Mouse (Mus musculus) frontal cortex, postnatal 14 days (tissue): ENCODE results near the gene Tet2.
"Not testable (repeated sequence)": the region's sequence is repeated elsewhere in the genome, so short reads cannot be mapped to it uniquely, and the experiment has no call there.

Experiments
- DNase-seq, 2 experiments: peaks; one replicate each; pipeline ENCODE4 v3.0.0; 2022; ENCODE audit warnings: low spot score in 2 of 2

Gene Tet2

GRCm38 (mm10) chr3:133544551-133545303 lies at the start of gene Tet2:
Gene Tet2 (minus strand): TSS chr3:133545139.
- peak; percentile 44 to 49 for DNase-seq

- not testable (repeated sequence) for DNase-seq
Observed at GRCm38 (mm10) chr3:133592995-133593394, 48.1 kb upstream of the Tet2 start.

GRCm38 (mm10) chr3:133590506-133591152 lies 45.7 kb upstream of the Tet2 start:
- DNase-seq, result no peak

- no peak for DNase-seq
Observed at GRCm38 (mm10) chr3:133585010-133585409, 40.1 kb upstream of the Tet2 start.

- DNase-seq, result no peak
Observed at GRCm38 (mm10) chr3:133583411-133584025, 38.6 kb upstream of the Tet2 start.

GRCm38 (mm10) chr3:133582969-133583368 lies 38.0 kb upstream of the Tet2 start:
- no peak for DNase-seq

GRCm38 (mm10) chr3:133582096-133582495 lies 37.2 kb upstream of the Tet2 start:
- DNase-seq, result no peak

GRCm38 (mm10) chr3:133581541-133581940 lies 36.6 kb upstream of the Tet2 start:
- no peak for DNase-seq

GRCm38 (mm10) chr3:133579671-133580070 lies 34.7 kb upstream of the Tet2 start:
- DNase-seq, result no peak

GRCm38 (mm10) chr3:133579140-133579539 lies 34.2 kb upstream of the Tet2 start:
- no peak for DNase-seq

GRCm38 (mm10) chr3:133574969-133575368 lies 30.0 kb upstream of the Tet2 start:
- no peak for DNase-seq

GRCm38 (mm10) chr3:133571961-133572360 lies 27.0 kb upstream of the Tet2 start:
- no peak for DNase-seq

- DNase-seq, result no peak
Observed at GRCm38 (mm10) chr3:133563503-133564205, 18.7 kb upstream of the Tet2 start.

GRCm38 (mm10) chr3:133559413-133560114 lies 14.6 kb upstream of the Tet2 start:
- no peak for DNase-seq

GRCm38 (mm10) chr3:133557602-133558001 lies 12.7 kb upstream of the Tet2 start:
- DNase-seq, result no peak

GRCm38 (mm10) chr3:133557154-133557553 lies 12.2 kb upstream of the Tet2 start:
- no peak for DNase-seq

- no peak for DNase-seq
Observed at GRCm38 (mm10) chr3:133555378-133555777, 10.4 kb upstream of the Tet2 start.

GRCm38 (mm10) chr3:133554552-133555067 lies 9.7 kb upstream of the Tet2 start:
- DNase-seq, result no peak

GRCm38 (mm10) chr3:133554092-133554491 lies 9.2 kb upstream of the Tet2 start:
- no peak for DNase-seq

- DNase-seq, result no peak
Observed at GRCm38 (mm10) chr3:133551941-133552340, 7.0 kb upstream of the Tet2 start.
